Mouse (Mus musculus) megakaryocyte, embryonic 14.5 days (primary cell): ENCODE data around the gene Kif20b.

Experiments used
- FLI1 ChIP-seq: IDR thresholded peaks from 2 replicates; pipeline ENCODE4 v1.6.1; 2012; ENCODE audit warnings: low read length, inconsistent platforms, mixed read lengths
- GATA1 ChIP-seq: IDR thresholded peaks from 3 replicates; pipeline ENCODE4 v1.6.1; 2012; ENCODE audit warnings: mixed read lengths, low read length, inconsistent platforms, borderline replicate concordance

DNA sequence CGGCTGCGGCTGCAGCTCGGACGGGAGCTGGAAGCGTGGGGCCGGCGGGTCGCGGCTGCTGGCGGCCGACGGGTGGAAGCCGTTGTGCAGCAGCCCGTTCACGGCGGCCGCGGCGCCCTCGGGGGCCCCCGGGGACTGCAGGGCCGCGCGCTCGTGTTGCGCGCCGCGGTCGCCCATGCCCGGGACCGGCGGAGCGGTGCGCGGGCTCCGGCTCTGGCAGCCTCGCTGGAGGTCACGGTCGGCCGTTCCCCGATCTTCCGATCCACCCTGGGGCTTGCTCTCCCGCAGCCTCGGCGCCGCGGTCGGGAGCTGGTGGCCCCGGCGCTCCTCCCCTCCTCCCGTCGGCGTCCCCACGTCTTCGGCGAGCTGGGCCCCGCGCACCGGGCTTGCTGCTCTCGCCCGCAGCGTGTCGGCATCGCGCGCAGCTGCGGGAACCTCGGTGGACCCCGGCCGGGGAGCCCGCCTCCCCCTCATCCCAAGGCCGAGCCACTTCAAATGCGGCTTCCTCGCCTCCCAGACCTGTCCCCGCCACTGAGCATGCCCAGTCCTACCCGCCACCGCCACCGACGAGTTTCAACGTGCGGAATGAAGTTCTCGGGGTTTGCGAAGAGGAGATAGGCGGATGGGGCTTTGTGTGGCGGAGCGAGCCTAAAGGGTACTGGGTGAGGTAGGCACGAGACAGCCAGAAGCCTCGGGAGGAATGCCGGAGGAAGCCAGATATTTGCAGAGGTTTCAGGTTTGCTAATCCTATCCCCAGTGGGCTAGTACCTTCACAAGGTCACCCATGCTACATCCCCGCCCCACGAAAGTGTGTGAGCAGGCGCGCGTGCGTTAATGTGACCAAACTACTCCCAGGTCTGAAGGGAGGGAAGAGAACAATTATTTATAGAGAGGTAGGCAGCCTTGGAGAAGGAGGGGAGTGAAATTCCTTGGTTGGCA is 43.3 kb upstream of the Kif20b start, which contains the start of gene Pank1:
- TF ChIP-seq GATA1 (no peak), FLI1 (no peak)
